Mouse (Mus musculus) 3T3-L1 (cell line): ENCODE data around the gene Pi4k2a.

Experiments used
- DNase-seq: peaks from one replicate; pipeline ENCODE4 v3.0.0-alpha.2; 2015; ENCODE audit warnings: low read depth, low spot score

The Pi4k2a gene

GRCm38 (mm10) chr19:42089748-42090595 lies at the start of gene Pi4k2a:
Pi4k2a (plus strand) TSS chr19:42090470.
- DNase-seq: peak; percentile 100

DNA sequence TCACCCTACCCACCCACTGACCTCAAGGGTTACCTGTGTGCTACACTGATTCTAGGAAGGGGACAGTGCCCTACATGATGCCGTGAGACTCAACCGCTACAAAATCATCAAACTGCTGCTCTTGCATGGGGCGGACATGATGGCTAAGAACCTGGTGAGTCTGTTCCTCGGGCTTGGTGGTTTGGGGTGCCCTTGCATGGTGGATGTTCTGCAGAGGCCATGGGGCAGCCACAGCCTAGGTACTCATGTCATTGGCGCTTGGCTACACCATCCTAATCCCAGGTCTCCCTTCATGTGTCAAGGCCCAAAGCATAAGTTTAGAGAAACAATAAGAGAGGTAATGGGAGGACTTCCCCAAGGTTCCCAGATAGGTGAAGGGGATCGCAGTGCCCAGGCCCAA lies 46.3 kb upstream of the Pi4k2a start:
- DNase-seq: no peak

- peak; percentile 82 for DNase-seq
These were observed 44.8 kb upstream of the Pi4k2a start, which contains the start of gene Hoga1 for GRCm38 (mm10) chr19:42045269-42046102. Hoga1 (plus strand) TSS chr19:42045610.

DNA sequence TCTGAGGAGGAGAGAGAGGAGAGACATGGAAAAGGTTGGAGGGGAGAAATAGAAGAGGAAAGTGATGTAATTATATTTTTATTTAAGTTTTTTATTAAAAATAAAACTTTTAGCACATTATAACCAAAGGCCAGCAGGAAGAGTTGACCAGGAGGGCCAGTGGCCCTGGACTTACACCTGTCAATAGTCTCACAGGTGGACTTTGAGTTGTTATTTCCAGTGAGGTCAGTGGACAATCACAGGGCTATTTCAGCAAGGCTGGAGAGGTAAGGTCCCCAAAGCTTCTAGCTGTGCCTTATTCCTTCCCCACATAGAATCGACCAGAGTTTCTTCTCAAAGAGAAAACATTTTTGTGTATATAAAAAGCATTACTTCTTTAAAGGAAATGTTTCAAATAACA lies 40.0 kb upstream of the Pi4k2a start:
- DNase-seq: no peak

- DNase-seq: no peak
These were observed 38.9 kb upstream of the Pi4k2a start for GRCm38 (mm10) chr19:42051351-42051750.

GRCm38 (mm10) chr19:42051948-42052347 lies 38.3 kb upstream of the Pi4k2a start, which contains the start of gene 4933411K16Rik:
4933411K16Rik (plus strand) TSS chr19:42052248.
- DNase-seq: no peak

- peak; percentile 38 for DNase-seq
These were observed 36.0 kb upstream of the Pi4k2a start for GRCm38 (mm10) chr19:42054255-42054654.

DNA sequence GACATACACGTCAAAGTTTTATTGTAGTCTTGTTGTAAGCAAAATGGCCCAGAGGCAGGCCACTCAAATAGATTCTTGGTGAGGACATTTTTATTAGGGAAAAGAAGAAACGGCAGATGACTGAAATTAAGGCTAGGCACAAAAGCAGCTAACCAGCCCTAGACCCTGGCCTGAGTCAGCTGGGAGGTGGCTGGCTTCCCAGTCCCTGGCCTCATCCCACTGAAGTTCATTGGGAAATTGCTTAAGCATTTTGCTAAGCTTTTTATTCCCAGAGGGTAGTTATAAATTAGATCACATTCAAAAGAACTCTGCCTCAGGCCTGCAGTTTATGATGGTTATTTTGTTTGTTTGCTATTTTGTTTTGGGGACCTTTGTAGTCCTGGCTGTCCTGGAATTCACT lies 34.4 kb upstream of the Pi4k2a start:
- DNase-seq: peak; percentile 77

DNA sequence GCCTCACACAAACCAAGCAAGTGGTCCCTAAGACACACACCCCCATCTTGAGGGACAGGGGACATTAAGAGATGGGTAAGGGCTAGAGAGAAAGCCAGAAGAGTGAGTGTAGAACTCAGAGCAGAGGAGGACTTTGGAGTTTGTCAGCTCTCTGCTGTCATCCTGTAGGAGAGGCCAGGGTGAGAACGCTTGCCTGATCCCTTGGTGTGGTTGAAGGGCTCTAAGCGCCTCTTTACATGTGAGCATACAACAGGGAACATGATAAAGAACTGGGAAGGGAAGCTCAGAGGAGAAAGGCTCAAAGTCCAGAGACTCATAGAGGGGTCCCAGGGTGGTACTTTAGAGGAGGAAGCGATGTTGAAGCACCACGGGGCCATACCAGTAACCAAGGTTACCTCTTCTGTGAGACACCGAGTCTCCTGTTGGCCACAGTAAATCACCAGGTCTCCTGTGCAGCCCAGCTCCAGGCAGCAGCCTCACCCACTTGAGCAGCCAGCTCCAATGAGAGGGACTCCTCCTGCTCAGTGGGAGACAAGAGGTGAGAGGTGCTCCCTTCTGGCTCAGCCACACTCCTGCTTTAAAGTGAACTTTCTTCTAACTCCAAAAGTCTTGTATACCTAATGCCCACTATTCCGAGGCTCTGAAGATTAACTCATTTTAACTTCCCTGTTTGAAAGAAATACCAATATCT lies 33.4 kb upstream of the Pi4k2a start:
- DNase-seq: no peak

GRCm38 (mm10) chr19:42058426-42058825 lies 31.8 kb upstream of the Pi4k2a start:
- no peak for DNase-seq

GRCm38 (mm10) chr19:42061443-42061842 lies 28.8 kb upstream of the Pi4k2a start:
- DNase-seq: no peak

DNA sequence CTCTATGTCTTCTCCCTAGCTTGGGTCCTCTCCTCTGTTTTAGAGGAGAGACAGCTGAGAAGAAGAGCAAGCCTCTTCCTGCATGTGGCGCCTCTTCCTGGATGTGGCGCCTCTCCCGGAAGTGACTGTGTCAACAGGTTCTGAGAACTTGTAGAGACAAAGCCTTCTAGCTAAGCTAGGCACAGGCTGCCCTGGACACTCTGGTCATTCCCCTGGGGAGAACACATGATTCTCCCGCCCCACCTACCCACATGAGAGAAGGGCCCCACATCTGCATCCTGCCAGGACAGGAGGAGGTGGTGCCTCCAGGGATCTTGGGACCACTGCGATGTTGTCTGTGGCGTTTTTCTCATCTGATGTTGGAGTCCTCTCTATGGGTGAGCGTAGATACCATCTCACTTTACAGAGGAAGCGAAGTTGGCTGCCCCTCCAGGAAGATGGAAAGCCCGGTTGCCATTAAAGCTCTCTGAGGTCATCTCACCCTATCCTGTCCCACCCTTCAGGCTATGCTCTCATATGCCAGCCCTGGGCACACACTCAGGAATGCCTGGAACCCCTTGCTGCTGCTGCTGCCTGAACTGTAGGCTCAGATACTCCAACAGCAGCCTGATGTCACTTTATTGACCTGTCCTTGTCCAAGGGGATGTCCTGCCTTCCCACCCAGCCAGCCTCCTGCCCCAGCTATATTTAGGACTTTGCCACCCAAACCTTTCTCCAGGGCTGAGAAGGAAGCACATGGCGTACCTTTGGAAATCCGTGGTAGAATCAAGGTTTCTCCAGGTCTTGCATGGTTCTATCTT lies 21.6 kb upstream of the Pi4k2a start:
- DNase-seq: no peak

DNA sequence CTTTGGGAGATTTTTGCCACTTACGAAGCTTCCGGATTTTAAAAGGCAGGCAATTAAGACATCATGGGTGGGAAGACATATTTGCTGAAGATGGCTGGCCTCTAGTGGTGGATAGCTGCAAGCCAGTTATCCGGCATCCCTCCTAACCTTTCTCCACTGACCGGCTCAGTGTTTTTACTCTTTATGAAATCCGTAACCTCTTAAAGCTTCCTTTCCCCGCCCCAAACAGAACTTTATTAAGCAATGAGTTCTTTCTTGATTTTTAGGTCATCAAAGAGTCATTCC lies 21.1 kb upstream of the Pi4k2a start:
- peak; percentile 63 for DNase-seq

- DNase-seq: peak; percentile 71
These were observed 19.0 kb upstream of the Pi4k2a start for GRCm38 (mm10) chr19:42071221-42071620.

GRCm38 (mm10) chr19:42071886-42072608 lies 18.2 kb upstream of the Pi4k2a start:
- DNase-seq: no peak

GRCm38 (mm10) chr19:42072802-42073201 lies 17.5 kb upstream of the Pi4k2a start:
- no peak for DNase-seq

DNA sequence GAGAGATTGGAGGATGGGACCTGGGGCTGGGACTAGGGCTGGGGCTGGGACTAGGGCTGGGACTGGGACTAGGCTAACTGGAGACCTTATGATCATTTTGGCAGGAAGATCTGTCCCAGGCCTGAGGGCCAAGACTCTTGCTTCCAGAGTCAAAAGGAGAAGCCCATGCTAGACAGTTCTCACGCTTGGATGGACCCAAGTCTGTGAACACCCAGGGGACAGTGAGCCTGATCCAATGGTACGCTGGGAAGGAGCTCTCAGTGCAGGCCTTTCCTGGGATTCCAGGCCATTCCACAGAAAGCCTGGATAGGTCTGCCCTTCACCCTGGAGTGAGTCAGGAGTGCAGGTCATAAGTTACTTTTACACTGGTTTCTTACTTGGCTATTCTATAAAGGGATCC lies 15.2 kb upstream of the Pi4k2a start:
- no peak for DNase-seq

- no peak for DNase-seq
These were observed 14.3 kb upstream of the Pi4k2a start for GRCm38 (mm10) chr19:42075992-42076391.

DNA sequence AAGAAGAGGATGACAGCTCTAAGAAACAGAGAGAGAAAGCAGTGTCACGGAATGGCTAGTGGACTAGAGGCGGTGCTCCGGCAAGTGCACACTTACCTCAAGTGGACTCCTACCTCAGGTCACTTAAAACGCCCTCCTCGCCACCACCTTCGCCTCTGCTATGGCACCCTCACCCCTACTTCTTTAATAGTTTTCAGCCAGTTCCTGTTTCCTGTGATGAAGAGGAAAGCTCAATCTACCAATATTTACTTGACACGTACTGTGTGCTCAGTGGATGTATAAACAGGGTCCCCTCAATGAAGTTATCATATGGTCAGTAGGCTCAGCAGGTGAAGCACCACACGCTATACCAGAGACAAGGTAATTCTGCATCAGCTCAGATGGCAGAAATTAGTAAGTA lies 11.7 kb upstream of the Pi4k2a start:
- DNase-seq: no peak

GRCm38 (mm10) chr19:42079006-42079405 lies 11.3 kb upstream of the Pi4k2a start:
- no peak for DNase-seq

- peak; percentile 97 for DNase-seq
These were observed 10.3 kb upstream of the Pi4k2a start for GRCm38 (mm10) chr19:42079950-42080349.
